Mouse (Mus musculus) CH12.LX (cell line): ENCODE data around the gene F2r. TPM values are rescaled to one million over a fixed set of nuclear protein-coding genes. Genes with fewer than 3 reads are reported as not detected.

Source experiments
- DNase-seq: peaks from one replicate; pipeline ENCODE4 v3.0.0-alpha.2; 2013; ENCODE audit errors: extremely low read depth
- H3K27ac ChIP-seq: 2 replicates; pipeline ENCODE4 v1.5.1; 2012; ENCODE audit warnings: low read depth, mild to moderate bottlenecking, control low read depth, moderate library complexity; ENCODE audit not compliant: insufficient read depth
- H3K27me3 ChIP-seq: replicated peaks from 2 replicates; pipeline ENCODE3; 2012; ENCODE audit warnings: inconsistent platforms
- H3K36me3 ChIP-seq, 2 experiments: replicated peaks in 1 of 2; 2 replicates each; pipeline versions ENCODE3 to v1.6.1; 2012; ENCODE audit warnings: inconsistent platforms in 1 of 2, low read length in 1 of 2, mild to moderate bottlenecking in 1 of 2, mixed read lengths in 1 of 2, moderate library complexity in 1 of 2; ENCODE audit not compliant: control insufficient read depth in 1 of 2, insufficient read depth in 1 of 2
- H3K4me1 ChIP-seq, 2 experiments: 2 replicates each; pipeline ENCODE4 v1.6.1; 2012; ENCODE audit warnings: inconsistent platforms in 1 of 2, moderate library complexity in 1 of 2; ENCODE audit not compliant: insufficient read depth in 2 of 2, control insufficient read depth in 1 of 2
- H3K4me2 ChIP-seq: 2 replicates; pipeline ENCODE4 v1.6.1; 2012; ENCODE audit warnings: low read depth, mild to moderate bottlenecking, control low read depth; ENCODE audit not compliant: poor library complexity, insufficient read depth, severe bottlenecking
- H3K4me3 ChIP-seq, 3 experiments: fragments of 150-350 bp in 1 of 3; sonication (generic) in 1 of 3; replicated peaks in 1 of 3; 2 replicates each; pipeline versions ENCODE3 to v1.5.1; 2011 to 2012; ENCODE audit warnings: low read depth in 2 of 3, low read length in 2 of 3, mild to moderate bottlenecking in 2 of 3, moderate library complexity in 2 of 3, control low read depth in 1 of 3, improper control_type of control experiment in 1 of 3, inconsistent platforms in 1 of 3, mixed read lengths in 1 of 3; ENCODE audit not compliant: poor library complexity in 1 of 3
- H3K79me2 ChIP-seq: replicated peaks from 2 replicates; pipeline ENCODE4 v1.6.1; 2012; ENCODE audit warnings: mild to moderate bottlenecking, moderate library complexity; ENCODE audit not compliant: control insufficient read depth, poor library complexity, insufficient read depth, severe bottlenecking; ENCODE audit errors: extremely low read depth
- H3K9ac ChIP-seq: 2 replicates; pipeline ENCODE4 v1.6.1; 2012; ENCODE audit warnings: low read depth, mild to moderate bottlenecking, control low read depth, moderate library complexity; ENCODE audit not compliant: insufficient read depth
- H3K9me3 ChIP-seq: replicated peaks from 2 replicates; pipeline ENCODE3; 2012; ENCODE audit warnings: low read length, inconsistent platforms, mixed read lengths
- CHD1 ChIP-seq: IDR thresholded peaks from 2 replicates; pipeline ENCODE4 v1.6.1; 2012; ENCODE audit warnings: low read depth, low read length, improper control_type of control experiment, inconsistent platforms
- CHD2 ChIP-seq: IDR thresholded peaks from 2 replicates; pipeline ENCODE4 v1.6.1; 2011; ENCODE audit warnings: low read length, improper control_type of control experiment
- ETS1 ChIP-seq: conservative IDR thresholded peaks from 2 replicates; pipeline ENCODE4 v1.6.1; 2012; ENCODE audit warnings: low read depth, mild to moderate bottlenecking, inconsistent platforms, low read length, improper control_type of control experiment, moderate library complexity
- GABPA ChIP-seq: IDR thresholded peaks from 2 replicates; pipeline ENCODE4 v1.6.1; 2012; ENCODE audit warnings: low read depth, low read length, improper control_type of control experiment, inconsistent platforms; ENCODE audit not compliant: insufficient replicate concordance
- HCFC1 ChIP-seq: IDR thresholded peaks from 2 replicates; pipeline ENCODE4 v1.6.1; 2012; ENCODE audit warnings: low read depth, mild to moderate bottlenecking, inconsistent platforms, low read length, improper control_type of control experiment
- KAT2A ChIP-seq: IDR thresholded peaks from 2 replicates; pipeline ENCODE4 v1.6.1; 2012; ENCODE audit warnings: low read length, improper control_type of control experiment, inconsistent platforms; ENCODE audit not compliant: insufficient replicate concordance
- MAX ChIP-seq: IDR thresholded peaks from 2 replicates; pipeline ENCODE4 v1.6.1; 2011; ENCODE audit warnings: low read length, improper control_type of control experiment
- MEF2A ChIP-seq: IDR thresholded peaks from 2 replicates; pipeline ENCODE4 v1.6.1; 2014; ENCODE audit warnings: low read depth, mild to moderate bottlenecking, inconsistent platforms, low read length, improper control_type of control experiment, borderline replicate concordance
- MYC ChIP-seq: IDR thresholded peaks from 2 replicates; pipeline ENCODE4 v1.6.1; 2011; ENCODE audit warnings: low read depth, mild to moderate bottlenecking, improper control_type of control experiment, low read length
- RAD21 ChIP-seq: IDR thresholded peaks from 2 replicates; pipeline ENCODE4 v1.6.1; 2011; ENCODE audit warnings: low read depth, mild to moderate bottlenecking, low read length, improper control_type of control experiment, moderate library complexity
- SIN3A ChIP-seq: IDR thresholded peaks from 2 replicates; pipeline ENCODE4 v1.6.1; 2012; ENCODE audit warnings: low read length, improper control_type of control experiment, inconsistent platforms
- TBP ChIP-seq: conservative IDR thresholded peaks from 2 replicates; pipeline ENCODE4 v1.6.1; 2011; ENCODE audit warnings: low read depth, low read length, improper control_type of control experiment
- ZMIZ1 ChIP-seq: IDR thresholded peaks from 2 replicates; pipeline ENCODE4 v1.6.1; 2012; ENCODE audit warnings: low read depth, mild to moderate bottlenecking, inconsistent platforms, low read length, improper control_type of control experiment
- dilution Hi-C: fragments of 300-500 bp; cut with MboI; formaldehyde crosslinking; loops from 2 replicates; pipeline ENCODE4 v1.14.3; 2020; ENCODE audit warnings: low sequenced_read_pairs; ENCODE audit not compliant: extremely low pct_unique_long_range_greater_than_20kb, extremely low pct_ligation_motif_present
- in situ Hi-C: fragments of 300-500 bp; cut with MboI; formaldehyde crosslinking; loops from 3 replicates; pipeline ENCODE4 v1.14.3; 2019; ENCODE audit warnings: low sequenced_read_pairs, low pct_ligation_motif_present, low pct_unique_long_range_greater_than_20kb, mixed read lengths
- polyA plus RNA-seq: library from polyadenylated mRNA; unstranded; fragments of >175 nt; gene quantifications from 2 replicates; pipeline ENCODE4 v1.2.1, GENCODE M21; 2012; ENCODE audit warnings: low read depth; ENCODE audit not compliant: insufficient read length
- total RNA-seq, 2 experiments: library from RNA; depleted of rRNA; stranded (reverse); fragments of 300-350 nt in 1 of 2; fragments of >200 nt in 1 of 2; gene quantifications; 2 replicates each; pipeline ENCODE4 v1.2.3; 2012 to 2014

The F2r gene
- total and polyA plus RNA-seq, 3 experiments = 0.17 to 0.30 (median 0.28) TPM

- Histone ChIP-seq H3K9ac (no peak overlapping the region), H3K79me2 (no peaks in the 10 kb centered on the region), H3K4me3 (no peak overlapping the region), H3K27me3 (no peaks in the 10 kb centered on the region), H3K9me3 (no peaks in the 10 kb centered on the region), H3K4me2 (no peak overlapping the region), H3K27ac (no peak overlapping the region), H3K4me1 (no peaks in the 10 kb centered on the region), H3K36me3 (no peaks in the 10 kb centered on the region)
- dilution Hi-C loops (no loop called here), in situ Hi-C loops (no loop called here)
- TF ChIP-seq GABPA = no peak
- TF ChIP-seq MYC = no peak
- no peak for TF ChIP-seq HCFC1
- DNase-seq = no peak
Observed at GRCm38 (mm10) chr13:95578016-95578697, 40.1 kb downstream of the F2r start.

GRCm38 (mm10) chr13:95570877-95571276 lies 47.4 kb downstream of the F2r start:
- H3K36me3 ChIP-seq = no peaks in the 10 kb centered on the region
- H3K27me3 ChIP-seq = no peaks in the 10 kb centered on the region
- peaks cover 6% of the 10 kb centered on the region for H3K9me3 ChIP-seq
- dilution Hi-C loops (no loop called here), in situ Hi-C loops (no loop called here)
- H3K9ac ChIP-seq = no peak overlapping the region
- H3K4me1 ChIP-seq = no peaks in the 10 kb centered on the region
- H3K4me3 ChIP-seq = no peak overlapping the region
- DNase-seq = no peak
- no peak overlapping the region for H3K4me2 ChIP-seq
- no peak overlapping the region for H3K27ac ChIP-seq
- H3K79me2 ChIP-seq = no peaks in the 10 kb centered on the region
- TF ChIP-seq CHD2 (no peak), ETS1 (no peak), KAT2A (no peak), MAX (no peak), TBP (no peak), RAD21 (no peak), CHD1 (no peak)

GRCm38 (mm10) chr13:95569326-95569725 lies 49.0 kb downstream of the F2r start:
- Histone ChIP-seq H3K9ac (no peak overlapping the region), H3K4me3 (no peak overlapping the region), H3K4me1 (no peaks in the 10 kb centered on the region), H3K36me3 (no peaks in the 10 kb centered on the region), H3K79me2 (no peaks in the 10 kb centered on the region), H3K9me3 (peaks cover 6% of the 10 kb centered on the region), H3K4me2 (no peak overlapping the region), H3K27ac (no peak overlapping the region), H3K27me3 (no peaks in the 10 kb centered on the region)
- dilution Hi-C loops (no loop called here), in situ Hi-C loops (loop anchor here (5.0 kb wide), 1 partner anchor 148 kb away; no protein-coding TSS in a partner anchor)
- DNase-seq = no peak
- no peak for TF ChIP-seq CHD2
- no peak for TF ChIP-seq KAT2A
- TF ChIP-seq ZMIZ1 = no peak
- no peak for TF ChIP-seq SIN3A
- no peak for TF ChIP-seq RAD21
- no peak for TF ChIP-seq MEF2A
